Comparison of ENCODE assay signal across 8 mouse cellular contexts in genomic region chr11:76456233-76456632, GRCm38 (mm10). TPM values are rescaled to one million over a fixed set of nuclear protein-coding genes. Genes with fewer than 3 reads are reported as not detected.
DNase-seq lines count a peak whose midpoint lies in the region; ATAC-seq and TF ChIP-seq lines count a peak whose summit lies in the region.

No protein-coding gene starts in this region.

- H3K9me3 ChIP-seq in E14TG2a.4 (ENCODE audit: low read length) = no peaks in the 10 kb centered on the region
- no peaks in the 10 kb centered on the region for H3K9me3 ChIP-seq in forebrain, embryonic 11.5 days (ENCODE audit: control insufficient read depth, low read length)
- H3K9me3 ChIP-seq in neural tube, embryonic 15.5 days (replicated peaks) = no peaks in the 10 kb centered on the region

- intact Hi-C loops in heart, postnatal 10 days (cut with DNase I) = loop anchor here (1.0 to 10.0 kb wide), 2 partner anchors 41 to 119 kb away; no protein-coding TSS in a partner anchor

- DNase-seq in c-Kit-negative CD71-positive TER-119-positive erythroid progenitor cells, embryonic 14.5 days (ENCODE audit: low read depth, low spot score) = peak; percentile 31
- peak; percentile 93 for DNase-seq in forebrain, embryonic 11.5 days (ENCODE audit: low spot score)
- DNase-seq in heart, postnatal 10 days = peak; percentile 86 to 94
- DNase-seq in kidney, postnatal 36 days = peak; percentile 80 to 95
- DNase-seq in lung, adult 18-20 months = peak; percentile 83 to 88
- peak; percentile 95 for DNase-seq in testis, postnatal 10 days (ENCODE audit: low spot score)

- peaks cover 35% of the 10 kb centered on the region for H3K4me1 ChIP-seq in E14TG2a.4 (replicated peaks; ENCODE audit: low read depth, low read length)
- peaks cover 5% of the 10 kb centered on the region; the same call in 1 of the 2 replicates for H3K4me1 ChIP-seq in forebrain, embryonic 11.5 days (replicated peaks; ENCODE audit: control insufficient read depth, insufficient read depth, low read length)
- peaks cover 10% of the 10 kb centered on the region for H3K4me1 ChIP-seq in neural tube, embryonic 15.5 days

- H3K9ac ChIP-seq in forebrain, embryonic 11.5 days (ENCODE audit: low read length) = no peak overlapping the region
- H3K9ac ChIP-seq in neural tube, embryonic 15.5 days (replicated peaks) = no peak overlapping the region

- peak overlapping the region; percentile 32 for H3K4me3 ChIP-seq in E14TG2a.4 (replicated peaks; ENCODE audit: low read length)
- H3K4me3 ChIP-seq in forebrain, embryonic 11.5 days (ENCODE audit: low read depth, low read length) = no peak overlapping the region
- H3K4me3 ChIP-seq in neural tube, embryonic 15.5 days (replicated peaks) = no peak overlapping the region

- 13% methylated on average over 6 of the region's 6 CpGs for WGBS in forebrain, embryonic 11.5 days
- 15% methylated on average over 6 of the region's 6 CpGs for WGBS in neural tube, embryonic 15.5 days

- peak; percentile 99 for TF ChIP-seq CTCF in E14TG2a.4 (conservative IDR thresholded peaks at IDR 0.05; ENCODE audit: low read length)

- H3K27me3 ChIP-seq in E14TG2a.4 (ENCODE audit: insufficient read depth, low read length) = no peaks in the 10 kb centered on the region
- no peaks in the 10 kb centered on the region for H3K27me3 ChIP-seq in forebrain, embryonic 11.5 days (ENCODE audit: control insufficient read depth, insufficient read depth, low read length)
- no peaks in the 10 kb centered on the region for H3K27me3 ChIP-seq in neural tube, embryonic 15.5 days (replicated peaks)

- peaks cover 65% of the 10 kb centered on the region for H3K36me3 ChIP-seq in E14TG2a.4 (ENCODE audit: insufficient read depth, low read length)
- H3K36me3 ChIP-seq in forebrain, embryonic 11.5 days (ENCODE audit: control insufficient read depth, insufficient read depth, low read length) = no peaks in the 10 kb centered on the region; the same call in 1 of the 2 replicates
- H3K36me3 ChIP-seq in neural tube, embryonic 15.5 days = peaks cover 75% of the 10 kb centered on the region

- ATAC-seq in forebrain, embryonic 11.5 days (replicated peaks; ENCODE audit: low FRiP score) = no peak
- ATAC-seq in neural tube, embryonic 15.5 days (ENCODE audit: low FRiP score) = no peak

- H3K4me2 ChIP-seq in forebrain, embryonic 11.5 days (ENCODE audit: low read depth, low read length, severe bottlenecking) = no peak overlapping the region
- no peak overlapping the region for H3K4me2 ChIP-seq in neural tube, embryonic 15.5 days

- H3K27ac ChIP-seq in forebrain, embryonic 11.5 days (ENCODE audit: low read depth, low read length) = no peak overlapping the region
- H3K27ac ChIP-seq in neural tube, embryonic 15.5 days (replicated peaks) = peak overlapping the region; percentile 64; the same call in 1 of the 2 replicates

RNA-seq across cellular contexts. Expression of gene Timm22, which starts 49.5 kb away (rescaled TPM):
- polyA plus RNA-seq in forebrain, embryonic 11.5 days (2014; fragmentation: Nextera tagmentation; extraction: Ambion mirVana) = 109 and 113 TPM in 2 replicates
- total RNA-seq in heart, postnatal 10 days (2021) = 10 to 100 TPM; 43.4 to 51.7 TPM
- polyA plus RNA-seq in neural tube, embryonic 15.5 days (2015; fragmentation: Nextera tagmentation; extraction: Ambion mirVana) = 107 and 108 TPM in 2 replicates

RNA-seq across cellular contexts. Expression of gene Nxn, which starts 57.3 kb away (rescaled TPM):
- 52.3 and 65.1 TPM in 2 replicates for polyA plus RNA-seq in forebrain, embryonic 11.5 days (2014; fragmentation: Nextera tagmentation; extraction: Ambion mirVana)
- total RNA-seq in heart, postnatal 10 days (2021) = 10 to 100 TPM; 15.7 to 17.4 TPM
- polyA plus RNA-seq in neural tube, embryonic 15.5 days (2015; fragmentation: Nextera tagmentation; extraction: Ambion mirVana) = 27.3 and 29.8 TPM in 2 replicates

Comparison
In these comparisons a context has a peak if more than half of its experiments do, and no peak if none do; other contexts are left out.
1. DNase-seq: peak in every context shown above with its lines; median percentile 95 in testis, postnatal 10 days; 93 in forebrain, embryonic 11.5 days; 90 in heart, postnatal 10 days; 88 in kidney, postnatal 36 days; 86 in lung, adult 18-20 months; 31 in c-Kit-negative CD71-positive TER-119-positive erythroid progenitor cells, embryonic 14.5 days.